Comparison of ENCODE assay signal across 30 mouse cellular contexts in genomic region chr11:97945031-97945430, GRCm38 (mm10). TPM values are rescaled to one million over a fixed set of nuclear protein-coding genes. Genes with fewer than 3 reads are reported as not detected.
DNase-seq lines count a peak whose midpoint lies in the region; ATAC-seq and TF ChIP-seq lines count a peak whose summit lies in the region.
"Had no signal": no experiment of that assay in that cellular context is flagged by ENCODE, and none has a peak within 500 bp of the region (broad histone marks: within the 10 kb centered on the region; RNA-seq: fewer than 3 reads in every experiment).

No protein-coding gene starts in this region.

- peaks cover 5% of the 10 kb centered on the region for H3K4me1 ChIP-seq in midbrain, embryonic 11.5 days (ENCODE audit: control insufficient read depth, insufficient read depth, low read length)
- H3K4me1 ChIP-seq in midbrain, postnatal 0 days (ENCODE audit: insufficient read depth, low read length): peaks cover 4% of the 10 kb centered on the region; the same call in 1 of the 2 replicates

- H3K9ac ChIP-seq in midbrain, embryonic 11.5 days (ENCODE audit: low read length): no peak overlapping the region
- H3K9ac ChIP-seq in midbrain, postnatal 0 days (replicated peaks; ENCODE audit: low read length, poor library complexity, severe bottlenecking): no peak overlapping the region
- H3K9ac ChIP-seq: hindbrain, embryonic 15.5 days; kidney, embryonic 15.5 days; liver, embryonic 13.5 days; neural tube, embryonic 15.5 days had no signal

- TF ChIP-seq CTCF in midbrain, postnatal 0 days (IDR thresholded peaks at IDR 0.05): no peak

- WGBS in midbrain, embryonic 11.5 days: 88% methylated on average over 10 of the region's 10 CpGs
- 84% methylated on average over 10 of the region's 10 CpGs for WGBS in midbrain, postnatal 0 days

- no peak overlapping the region for H3K4me3 ChIP-seq in midbrain, embryonic 11.5 days (ENCODE audit: low read depth, low read length)
- no peak overlapping the region for H3K4me3 ChIP-seq in midbrain, postnatal 0 days (ENCODE audit: low read depth, low read length)
- H3K4me3 ChIP-seq: erythroblast, embryonic 14.5 days; hindbrain, embryonic 10.5 days; hindbrain, embryonic 15.5 days; kidney, embryonic 15.5 days; liver, embryonic 13.5 days; neural tube, embryonic 15.5 days had no signal

- no peaks in the 10 kb centered on the region for H3K36me3 ChIP-seq in midbrain, embryonic 11.5 days (ENCODE audit: control insufficient read depth, insufficient read depth, low read length)
- H3K36me3 ChIP-seq in midbrain, postnatal 0 days (ENCODE audit: insufficient read depth, low read length): no peaks in the 10 kb centered on the region
- H3K36me3 ChIP-seq: hindbrain, embryonic 10.5 days; hindbrain, embryonic 15.5 days; kidney, embryonic 15.5 days; liver, embryonic 13.5 days; neural tube, embryonic 15.5 days had no signal

- no peaks in the 10 kb centered on the region for H3K9me3 ChIP-seq in midbrain, embryonic 11.5 days (ENCODE audit: control insufficient read depth, low read length)
- no peaks in the 10 kb centered on the region for H3K9me3 ChIP-seq in midbrain, postnatal 0 days (ENCODE audit: low read length)
- H3K9me3 ChIP-seq: hindbrain, embryonic 10.5 days; hindbrain, embryonic 15.5 days; kidney, embryonic 15.5 days; liver, embryonic 13.5 days; neural tube, embryonic 15.5 days had no signal

- no peak overlapping the region for H3K4me2 ChIP-seq in midbrain, embryonic 11.5 days
- no peak overlapping the region for H3K4me2 ChIP-seq in midbrain, postnatal 0 days (ENCODE audit: low read depth, low read length, poor library complexity, severe bottlenecking)
- H3K4me2 ChIP-seq: hindbrain, embryonic 15.5 days; kidney, embryonic 15.5 days; liver, embryonic 13.5 days; neural tube, embryonic 15.5 days had no signal

- DNase-seq in layer of hippocampus, adult 11-12 months (ENCODE audit: low spot score): peak; percentile 33
- DNase-seq in layer of hippocampus, adult 9-10 months (ENCODE audit: low spot score): no peak
- peak; percentile 75 for DNase-seq in midbrain, embryonic 11.5 days (ENCODE audit: low spot score, missing footprints)
- no peak for DNase-seq in midbrain, postnatal 0 days (ENCODE audit: low spot score)
- DNase-seq in NIH3T3 (ENCODE audit: low read depth): peak; percentile 48
- DNase-seq in right cerebral cortex, postnatal 36 days (ENCODE audit: low spot score in 2 of 2): peak; percentile 19 to 30
- no peak for DNase-seq in gastrocnemius, postnatal 4 days (ENCODE audit: low spot score in 2 of 2)
- DNase-seq: adrenal gland, adult 2 months; adrenal gland, postnatal 36 days; cerebellum, adult 2 months; cerebellum, postnatal 14 days; gastrocnemius, postnatal 10 days; heart, postnatal 14 days; kidney, adult 18-20 months; kidney, postnatal 36 days; liver, embryonic 13.5 days; lung, adult 18-20 months; lung, postnatal 4 days; midbrain, embryonic 14.5 days; thymus, adult 2 months; thymus, postnatal 36 days had no signal

- no peak for ATAC-seq in midbrain, embryonic 11.5 days (ENCODE audit: low FRiP score)
- ATAC-seq in midbrain, postnatal 0 days (ENCODE audit: low FRiP score): no peak
- ATAC-seq: forebrain, embryonic 16.5 days; inflammation-experienced regulatory T-cells, adult 6 months; lung, postnatal 0 days had no signal

- no peak overlapping the region for H3K27ac ChIP-seq in midbrain, embryonic 11.5 days (ENCODE audit: low read depth, low read length)
- H3K27ac ChIP-seq in midbrain, postnatal 0 days (ENCODE audit: low read depth, low read length): no peak overlapping the region
- H3K27ac ChIP-seq: hindbrain, embryonic 15.5 days; kidney, embryonic 15.5 days; liver, embryonic 13.5 days; neural tube, embryonic 15.5 days; stomach, postnatal 0 days had no signal

- no peaks in the 10 kb centered on the region for H3K27me3 ChIP-seq in midbrain, embryonic 11.5 days (ENCODE audit: control insufficient read depth, insufficient read depth, low read length)
- no peaks in the 10 kb centered on the region for H3K27me3 ChIP-seq in midbrain, postnatal 0 days (ENCODE audit: insufficient read depth, low read length)
- H3K27me3 ChIP-seq: hindbrain, embryonic 15.5 days; kidney, embryonic 15.5 days; liver, embryonic 13.5 days; neural tube, embryonic 15.5 days had no signal

RNA-seq across cellular contexts. Expression of gene Plxdc1, which starts 41.2 kb away (rescaled TPM):
- 0.14 TPM in 1 of 2 replicates, not detected in the other for polyA plus RNA-seq in midbrain, embryonic 11.5 days (2014; fragmentation: Nextera tagmentation; extraction: Ambion mirVana)
- total RNA-seq in midbrain, postnatal 0 days (2014; rRNA removed): 2.4 and 3.1 TPM in 2 replicates
- polyA plus RNA-seq in midbrain, postnatal 0 days (2015; fragmentation: Nextera tagmentation; extraction: Ambion mirVana): 4.9 and 5.6 TPM in 2 replicates
- 1 to 10 TPM; 7.1 to 7.6 TPM for total RNA-seq in gastrocnemius, postnatal 4 days (2021)

RNA-seq across cellular contexts. Expression of gene Arl5c, which starts 51.0 kb away (rescaled TPM):
- 6.7 and 8.9 TPM in 2 replicates for polyA plus RNA-seq in midbrain, embryonic 11.5 days (2014; fragmentation: Nextera tagmentation; extraction: Ambion mirVana)
- 1.1 and 2.9 TPM in 2 replicates for total RNA-seq in midbrain, postnatal 0 days (2014; rRNA removed)
- 2.9 and 4.5 TPM in 2 replicates for polyA plus RNA-seq in midbrain, postnatal 0 days (2015; fragmentation: Nextera tagmentation; extraction: Ambion mirVana)
- 1 to 10 TPM; 1.5 to 1.9 TPM for total RNA-seq in gastrocnemius, postnatal 4 days (2021)
- polyA plus RNA-seq: erythroblast, embryonic 14.5 days had no signal

Comparison
In these comparisons a context has a peak if more than half of its experiments do, and no peak if none do; other contexts are left out.
1. DNase-seq: peak in layer of hippocampus, adult 11-12 months (single experiment), midbrain, embryonic 11.5 days (single experiment), NIH3T3 (single experiment) and right cerebral cortex, postnatal 36 days (2 of 2); none in layer of hippocampus, adult 9-10 months (single experiment), midbrain, postnatal 0 days (single experiment) and gastrocnemius, postnatal 4 days (0 of 2).